Mouse (Mus musculus) left cerebral cortex, postnatal 25 days (tissue): ENCODE measurements at regions not wholly inside any gene's neighbourhood (a gene's known extent, or its start where the extent isn't known, plus 50 kb on each side); places are given as distances from the start of the nearest gene placed in this dataset.

Experiments
- DNase-seq, 2 experiments: peaks; one replicate each; pipeline ENCODE4 v3.0.0; 2022; ENCODE audit warnings: low spot score in 2 of 2, mixed read lengths in 1 of 2
- intact Hi-C: fragments of 180-260 bp; cut with DNase I; formaldehyde crosslinking; loops from one replicate; pipeline ENCODE4 v1.15.1; 2025
- microRNA-seq, 2 experiments: library from miRNA; unstranded; fragments of <30 nt; microRNA quantifications; one replicate each; pipeline ENCODE4 v1.2.0; 2022

DNA sequence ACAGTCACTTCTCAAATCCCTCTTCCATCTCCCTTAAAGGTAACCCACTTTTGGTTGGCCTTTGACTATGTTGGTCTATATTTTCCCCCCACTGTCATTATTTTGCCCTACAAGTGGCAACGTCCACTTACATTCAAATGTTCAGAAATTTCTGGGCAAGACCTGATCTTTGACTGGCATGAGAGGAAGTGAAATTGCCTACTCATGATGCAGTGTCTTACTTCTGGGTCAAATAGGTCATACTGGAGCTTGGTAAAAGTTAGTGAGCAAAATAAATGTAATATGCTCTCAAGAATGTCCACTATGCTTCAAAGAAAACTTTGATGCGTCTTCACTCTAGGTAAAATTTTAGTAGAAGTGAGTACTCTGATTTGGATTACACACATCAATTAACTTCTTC lies 76.9 kb upstream of the Dcn start:
- DNase-seq = no peak
- intact Hi-C loops = no loop called here

DNA sequence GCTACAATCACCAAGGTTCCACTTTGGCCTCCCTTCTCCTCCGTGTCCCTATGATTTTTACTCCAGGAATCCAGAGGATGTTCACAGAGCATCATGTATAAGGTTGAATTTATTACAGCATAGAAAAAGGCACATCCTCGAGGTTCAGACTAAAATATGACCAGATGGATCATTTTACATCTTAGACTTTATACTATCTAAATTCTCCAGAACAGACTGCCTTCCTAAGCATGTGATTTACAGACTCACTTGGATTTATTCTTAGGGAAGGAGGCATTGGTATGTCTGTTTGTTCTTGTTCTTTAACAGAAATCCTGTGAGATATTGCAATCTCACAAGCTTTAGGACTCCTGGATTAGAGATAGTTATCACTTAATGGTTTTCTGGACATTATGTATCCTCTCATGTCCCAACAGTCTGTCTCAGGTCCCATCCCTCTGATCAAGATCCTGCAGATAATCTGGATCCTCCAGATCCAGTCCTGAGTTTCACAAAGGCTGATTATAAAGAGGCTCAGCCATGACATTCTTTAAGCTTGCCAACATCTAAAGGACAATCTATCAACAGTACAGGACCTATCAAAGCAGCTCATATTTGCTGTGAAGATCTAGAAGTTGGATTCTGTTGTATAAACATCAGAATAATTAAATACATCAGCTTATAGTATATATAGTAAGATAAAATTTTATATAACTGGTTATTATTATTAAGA lies 75.2 kb upstream of the Dcn start:
- intact Hi-C loops = no loop called here

DNA sequence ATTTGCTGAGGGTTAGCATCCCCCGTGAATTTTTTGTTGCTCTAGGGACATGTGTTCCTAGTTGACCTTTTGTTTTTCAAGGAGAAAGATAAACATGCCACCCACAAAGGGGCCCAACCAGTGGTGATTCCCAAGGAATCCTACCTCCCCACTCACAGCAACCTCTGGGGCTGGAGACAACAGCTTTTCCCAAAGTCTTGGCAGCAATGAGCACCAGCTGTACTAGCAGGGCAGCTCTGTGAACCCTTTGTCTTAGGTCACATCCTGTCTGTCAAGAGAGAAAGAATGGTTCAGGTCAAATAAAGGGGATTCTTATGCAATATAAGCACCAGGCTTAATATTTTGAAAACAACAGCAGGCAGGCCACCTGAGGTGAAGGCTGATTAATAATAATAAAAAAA lies 70.2 kb upstream of the Dcn start:
- intact Hi-C loops = no loop called here
- DNase-seq = peak in 1 of 2 experiments; percentile 1

More for the DNA sequence above, 75.2 kb upstream of the Dcn start:
- peak in 1 of 2 experiments; percentile 1 for DNase-seq

DNA sequence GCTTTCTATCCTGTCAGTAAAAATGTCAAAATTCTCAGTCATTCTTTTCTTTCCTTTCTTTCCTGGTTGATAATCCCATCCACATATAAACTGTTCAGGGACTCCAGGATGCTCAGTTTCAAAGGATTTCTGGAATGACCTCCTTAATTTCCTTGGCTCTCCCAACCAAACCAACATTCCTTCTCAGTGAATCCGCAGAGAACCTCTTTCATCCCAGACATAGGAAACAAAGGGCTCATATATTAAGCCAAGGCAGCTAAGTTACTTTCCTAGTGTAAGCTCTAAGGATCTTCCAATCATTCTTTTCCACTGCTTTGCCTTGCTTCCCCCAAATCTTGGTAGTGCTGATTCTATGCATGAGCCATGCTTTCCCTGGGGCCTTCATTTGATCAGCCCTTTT lies 69.5 kb upstream of the Dcn start:
- DNase-seq = no peak
- intact Hi-C loops = no loop called here

DNA sequence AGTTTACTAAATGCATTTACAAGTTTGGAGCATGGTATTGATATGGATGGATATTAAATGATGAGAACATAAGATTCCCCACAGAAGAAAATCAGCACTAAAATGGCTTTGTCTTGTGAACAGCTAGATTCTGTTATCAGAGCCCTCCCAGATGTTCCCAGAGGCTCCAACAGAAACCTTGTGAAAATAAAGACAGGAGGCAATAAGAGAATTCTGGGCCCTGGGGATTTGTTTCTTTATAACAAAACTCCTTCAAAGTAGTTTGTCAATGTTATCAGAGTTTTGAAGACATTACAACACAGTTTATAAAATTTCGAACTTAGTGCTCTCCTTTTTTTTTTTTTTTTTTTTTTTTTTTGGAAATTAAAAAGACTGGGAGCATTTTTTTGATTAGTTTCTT lies 56.8 kb upstream of the Dcn start:
- intact Hi-C loops = no loop called here
- no peak for DNase-seq

DNA sequence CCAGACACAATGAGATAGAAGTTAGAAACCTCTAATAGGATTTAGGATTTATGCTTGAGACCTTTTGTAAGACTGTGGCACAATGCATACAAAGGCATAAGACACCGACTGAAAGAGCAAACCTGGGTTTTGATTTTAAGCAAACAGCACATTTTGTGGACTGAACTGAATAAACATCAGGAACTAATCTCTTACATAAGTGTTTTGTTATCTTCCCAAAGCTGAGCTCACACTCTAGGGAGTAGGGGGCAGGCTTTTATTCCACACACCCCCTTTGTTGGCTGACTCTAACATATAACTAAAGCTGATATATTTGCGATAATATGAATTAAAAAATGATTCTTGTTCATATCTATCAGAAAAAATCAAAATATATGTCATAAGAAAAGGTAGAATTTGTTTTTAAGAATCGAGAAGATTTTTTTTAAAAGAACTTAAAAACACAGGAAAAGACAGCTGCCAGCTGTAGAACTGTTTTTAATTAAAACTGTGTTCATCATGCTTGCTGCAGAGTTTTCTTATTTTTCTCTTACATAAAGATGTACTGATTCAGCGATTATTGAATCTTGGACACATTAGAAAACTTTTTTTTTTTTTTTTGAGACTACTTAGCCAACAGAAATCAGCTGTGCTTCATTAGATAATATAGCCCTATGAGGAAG lies 56.2 kb upstream of the Dcn start:
- intact Hi-C loops = no loop called here

More for the DNA sequence above, 56.2 kb upstream of the Dcn start:
- DNase-seq = no peak

Small RNA genes in the stretch of these regions (microRNA-seq; reads per million reads assigned to microRNA genes)
- gene Gm24587 (0 reads per million in 2 experiments), gene Mir3966 (0 reads per million in 2 experiments)
